Mouse (Mus musculus) stomach, embryonic 14.5 days (tissue): ENCODE measurements around the gene Negr1. TPM values are rescaled to one million over a fixed set of nuclear protein-coding genes. Genes with fewer than 3 reads are reported as not detected.
A peak's percentile ranks its signal among the peaks of the same experiment; 100 is the strongest.

Source experiments
- ATAC-seq: fragments of 200-750 bp; cut with Nextera tagmentation; 2 replicates; pipeline ENCODE4 v1.8.0; 2017; ENCODE audit warnings: low read depth, moderate TSS enrichment; ENCODE audit not compliant: insufficient number of reproducible peaks, insufficient read depth, low FRiP score
- H3K27ac ChIP-seq: fragments of 300-500 bp; sonication (generic); 2 replicates; pipeline ENCODE4 v1.5.1; 2014; ENCODE audit warnings: mild to moderate bottlenecking, low read length, moderate library complexity, mixed read lengths
- H3K27me3 ChIP-seq: fragments of 300-500 bp; sonication (generic); 2 replicates; pipeline ENCODE4 v1.6.1; 2014; ENCODE audit warnings: low read length, control low read depth, mixed read lengths; ENCODE audit not compliant: control insufficient read depth, insufficient read depth
- H3K36me3 ChIP-seq: fragments of 300-500 bp; sonication (generic); 2 replicates; pipeline ENCODE4 v1.6.1; 2014; ENCODE audit warnings: mild to moderate bottlenecking, control low read depth, low read length, moderate library complexity, mixed read lengths; ENCODE audit not compliant: control insufficient read depth, insufficient read depth
- H3K4me1 ChIP-seq: fragments of 300-500 bp; sonication (generic); 2 replicates; pipeline ENCODE4 v1.6.1; 2014; ENCODE audit warnings: low read length, control low read depth, mixed read lengths; ENCODE audit not compliant: control insufficient read depth, insufficient read depth
- H3K4me2 ChIP-seq: fragments of 300-500 bp; sonication (generic); replicated peaks from 2 replicates; pipeline ENCODE4 v1.6.1; 2014; ENCODE audit warnings: low read depth, low read length, control low read depth
- H3K4me3 ChIP-seq: fragments of 300-500 bp; sonication (generic); 2 replicates; pipeline ENCODE4 v1.5.1; 2014; ENCODE audit warnings: low read depth, low read length, control low read depth
- H3K9ac ChIP-seq: fragments of 300-500 bp; sonication (generic); replicated peaks from 2 replicates; pipeline ENCODE4 v1.6.1; 2014; ENCODE audit warnings: low read depth, mild to moderate bottlenecking, control low read depth, low read length, moderate library complexity, mixed read lengths
- H3K9me3 ChIP-seq: fragments of 300-500 bp; sonication (generic); 2 replicates; pipeline ENCODE4 v1.6.1; 2016; ENCODE audit warnings: low read depth, low read length, control low read depth; ENCODE audit not compliant: control insufficient read depth
- WGBS: fragments of 180-500 bp; shearing (Covaris S2); extraction: QIAGEN DNeasy Blood & Tissue Kit; methylation state at CpG from one replicate; pipeline ENCODE4 v1.1.7; 2014; 5-methylcytosine and 5-hydroxymethylcytosine counted together
- polyA plus RNA-seq: library from polyadenylated mRNA; unstranded; fragments of >200 nt; fragmentation: Nextera tagmentation; extraction: Ambion mirVana; gene quantifications from 2 replicates; pipeline ENCODE4 v1.2.1, GENCODE M21; 2014

The Negr1 gene
- polyA plus RNA-seq, 1 experiment from 2014 or later: 9.8 TPM

DNA sequence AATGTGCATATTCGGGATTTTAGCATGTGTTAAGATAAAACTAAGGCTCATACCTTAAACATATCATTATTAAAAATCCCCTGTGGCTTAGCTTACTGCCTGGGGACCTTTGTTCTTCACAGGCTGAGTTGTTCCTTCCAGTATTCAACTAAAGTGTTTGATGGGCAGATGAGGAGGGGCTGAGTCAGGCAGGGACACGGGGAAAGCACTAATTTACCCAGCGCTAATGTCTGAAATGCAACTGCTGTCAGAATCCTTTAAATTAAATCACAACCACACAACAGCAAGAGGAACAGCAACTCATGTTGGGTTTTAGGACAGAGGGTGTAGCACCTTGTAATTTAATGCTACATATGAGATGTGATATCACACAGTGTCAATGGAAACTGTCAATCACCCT lies 71.3 kb downstream of the Negr1 start:
- Histone ChIP-seq H3K36me3 (no peaks in the 10 kb centered on the region), H3K4me3 (no peak overlapping the region), H3K9ac (no peak overlapping the region), H3K4me1 (no peaks in the 10 kb centered on the region), H3K27me3 (no peaks in the 10 kb centered on the region), H3K27ac (no peak overlapping the region), H3K4me2 (no peak overlapping the region), H3K9me3 (no peaks in the 10 kb centered on the region)
- ATAC-seq: no peak
- WGBS: 61% methylated on average over 3 of the region's 3 CpGs

DNA sequence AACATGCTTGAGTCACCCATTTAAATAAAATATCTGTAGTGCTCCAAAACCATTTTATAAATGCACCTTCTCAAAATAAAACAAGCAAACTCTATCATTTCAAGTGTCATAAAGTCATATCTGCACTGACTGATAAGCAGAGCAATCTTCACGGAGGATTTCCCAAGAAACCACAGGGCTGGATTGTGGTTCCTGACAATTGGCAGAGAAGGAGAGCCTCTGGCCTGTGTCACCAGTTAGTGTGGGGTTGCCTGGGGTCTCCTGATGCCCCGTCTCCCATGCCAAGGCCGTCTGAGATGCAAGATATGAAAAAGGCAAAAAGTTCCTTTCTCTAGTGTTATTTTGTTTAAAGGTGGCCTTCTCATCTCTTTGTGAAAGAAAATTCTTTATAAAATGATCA lies 77.8 kb downstream of the Negr1 start:
- Histone ChIP-seq H3K4me3 (no peak overlapping the region), H3K27ac (no peak overlapping the region), H3K36me3 (no peaks in the 10 kb centered on the region), H3K4me1 (no peaks in the 10 kb centered on the region), H3K4me2 (no peak overlapping the region), H3K27me3 (no peaks in the 10 kb centered on the region), H3K9ac (no peak overlapping the region), H3K9me3 (no peaks in the 10 kb centered on the region)
- ATAC-seq: no peak
- WGBS: 68% methylated on average over 3 of the region's 3 CpGs

DNA sequence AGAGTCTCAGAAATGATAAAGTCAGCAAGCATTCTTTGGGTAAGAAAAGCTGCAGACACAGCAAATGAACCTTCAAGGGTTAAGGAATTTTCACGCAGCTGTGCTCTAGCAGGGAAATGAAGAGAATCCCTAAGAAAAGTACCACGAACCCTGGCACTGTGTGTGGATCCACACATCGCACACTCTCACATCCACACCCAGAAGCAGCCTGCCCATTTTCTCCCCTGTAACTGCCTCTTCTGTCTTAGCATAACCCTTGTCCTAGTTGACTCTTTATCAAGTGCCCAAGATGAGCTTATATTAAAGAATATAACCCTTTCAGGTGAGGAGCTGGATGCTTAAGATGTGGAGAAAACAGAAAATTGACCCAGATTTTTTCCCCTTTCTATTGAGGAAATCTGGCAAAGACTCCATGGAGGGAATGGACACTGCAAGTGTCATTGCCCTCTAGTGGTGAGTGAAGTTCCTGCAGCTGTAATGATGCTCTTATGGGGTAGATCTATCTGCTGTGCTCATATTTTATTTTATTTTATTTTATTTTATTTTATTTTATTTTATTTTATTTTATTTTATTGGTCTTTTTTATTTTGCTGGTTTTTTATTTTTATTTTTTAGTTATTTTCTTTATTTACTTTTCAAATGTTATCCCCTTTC lies 82.2 kb downstream of the Negr1 start:
- no peaks in the 10 kb centered on the region for H3K27me3 ChIP-seq
- no peak overlapping the region for H3K9ac ChIP-seq
- H3K36me3 ChIP-seq: no peaks in the 10 kb centered on the region
- no peak overlapping the region for H3K27ac ChIP-seq
- no peak overlapping the region for H3K4me3 ChIP-seq
- H3K9me3 ChIP-seq: no peaks in the 10 kb centered on the region
- WGBS: 82% methylated on average over 3 of the region's 3 CpGs
- H3K4me1 ChIP-seq: no peaks in the 10 kb centered on the region
- no peak for ATAC-seq
- no peak overlapping the region for H3K4me2 ChIP-seq

DNA sequence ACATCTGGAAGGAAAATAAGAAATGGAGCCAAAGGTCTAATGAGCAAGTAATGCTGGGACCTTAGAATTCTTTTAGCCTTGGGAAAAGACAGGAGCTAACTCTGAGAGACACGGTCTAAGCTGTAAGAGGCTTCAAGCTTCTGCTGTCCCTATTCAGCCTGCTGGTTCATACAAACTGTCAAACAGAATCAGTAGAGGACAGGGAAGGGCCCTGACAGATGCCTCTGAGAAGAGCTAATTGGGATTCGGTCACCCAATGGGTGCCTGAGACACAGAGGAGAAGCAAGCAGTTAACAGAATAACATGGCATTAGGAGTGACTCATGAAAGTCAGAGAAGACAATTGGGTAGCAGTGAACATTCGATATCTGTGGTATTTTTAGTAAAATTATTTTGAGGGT lies 86.8 kb downstream of the Negr1 start:
- Histone ChIP-seq H3K9me3 (no peaks in the 10 kb centered on the region), H3K4me3 (no peak overlapping the region), H3K36me3 (no peaks in the 10 kb centered on the region), H3K27ac (no peak overlapping the region), H3K27me3 (no peaks in the 10 kb centered on the region), H3K4me1 (no peaks in the 10 kb centered on the region), H3K4me2 (no peak overlapping the region), H3K9ac (no peak overlapping the region)
- ATAC-seq: no peak
- WGBS: 78% methylated on average over 3 of the region's 3 CpGs

DNA sequence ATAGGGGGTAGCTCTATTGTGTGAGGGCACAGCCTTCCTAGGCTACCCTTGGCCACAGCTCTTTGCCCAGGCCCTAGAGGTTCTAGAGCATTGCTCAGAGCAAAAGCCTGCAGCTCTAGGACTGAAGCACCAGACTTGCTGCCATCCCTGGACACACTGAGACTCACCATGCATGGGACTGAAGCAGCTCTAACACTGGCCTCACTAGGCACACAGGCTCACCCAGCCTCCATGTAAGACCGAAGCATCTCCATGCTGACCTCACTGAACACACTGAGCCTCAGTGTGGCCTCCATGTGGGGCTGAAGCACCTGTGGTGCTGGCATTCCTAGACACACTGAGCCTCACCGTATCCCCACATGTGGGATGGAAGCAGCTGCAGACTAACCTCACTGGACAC lies 101.0 kb downstream of the Negr1 start:
- ATAC-seq: 0 out of 2 replicates have a peak, but pooled peaks have one; percentile 53
- H3K27ac ChIP-seq: no peak overlapping the region
- no peak overlapping the region for H3K4me2 ChIP-seq
- no peaks in the 10 kb centered on the region for H3K36me3 ChIP-seq
- 92% methylated on average over 2 of the region's 2 CpGs for WGBS
- no peak overlapping the region for H3K9ac ChIP-seq
- H3K27me3 ChIP-seq: no peaks in the 10 kb centered on the region
- H3K4me3 ChIP-seq: no peak overlapping the region
- no peaks in the 10 kb centered on the region for H3K9me3 ChIP-seq
- no peaks in the 10 kb centered on the region for H3K4me1 ChIP-seq

DNA sequence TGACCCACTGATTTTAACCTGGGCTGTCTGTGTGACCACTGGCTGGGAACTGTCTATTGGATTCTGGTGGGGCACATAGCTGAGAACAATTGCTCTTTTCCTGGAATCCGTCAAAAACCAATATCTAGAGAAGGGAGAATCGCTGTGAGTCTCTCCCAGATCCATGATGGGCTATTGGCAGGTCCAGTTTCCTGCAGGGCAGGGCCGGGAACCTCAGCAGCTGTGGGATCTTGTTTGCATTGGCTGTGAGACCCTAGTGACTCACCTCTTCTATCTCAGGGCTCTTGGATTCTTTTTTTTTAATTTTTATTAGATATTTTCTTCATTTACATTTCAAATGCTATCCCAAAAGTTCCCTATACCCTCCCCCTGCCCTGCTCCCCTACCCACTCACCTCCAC lies 111.0 kb downstream of the Negr1 start:
- ATAC-seq: no peak
- H3K4me3 ChIP-seq: no peak overlapping the region
- H3K36me3 ChIP-seq: no peaks in the 10 kb centered on the region
- no peak overlapping the region for H3K4me2 ChIP-seq
- H3K27me3 ChIP-seq: no peaks in the 10 kb centered on the region
- H3K9me3 ChIP-seq: no peaks in the 10 kb centered on the region
- no peaks in the 10 kb centered on the region for H3K4me1 ChIP-seq
- no peak overlapping the region for H3K27ac ChIP-seq
- H3K9ac ChIP-seq: no peak overlapping the region
- 72% methylated on average over 3 of the region's 3 CpGs for WGBS

DNA sequence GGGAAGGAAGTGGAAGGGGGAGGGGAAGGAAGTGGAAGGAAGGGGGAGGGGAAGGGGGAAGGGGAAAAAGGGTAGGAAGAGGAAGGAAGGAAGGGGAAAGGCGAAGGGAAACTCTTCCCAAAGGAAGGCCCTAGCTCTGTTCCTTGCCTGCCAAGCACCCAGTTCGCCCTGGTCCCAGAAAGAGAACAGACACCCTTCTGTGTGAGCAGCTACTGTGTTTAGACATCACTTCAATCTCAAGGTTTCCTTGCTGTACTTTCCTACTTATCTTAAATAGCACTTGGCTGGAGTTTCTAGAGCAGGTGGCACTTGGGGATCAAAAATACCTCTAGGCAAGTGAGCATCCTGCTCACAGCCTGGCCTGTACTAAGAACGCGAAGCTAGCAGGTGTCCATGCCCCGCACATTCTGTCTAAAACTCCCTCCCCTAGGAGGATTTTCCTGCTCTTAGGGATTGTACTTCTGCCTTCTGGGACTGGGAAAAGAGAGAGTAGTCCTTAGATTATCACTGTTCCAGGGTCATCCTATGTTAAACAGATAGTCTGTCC lies 128.5 kb downstream of the Negr1 start:
- 85% methylated on average over 5 of the region's 5 CpGs for WGBS
- no peaks in the 10 kb centered on the region for H3K36me3 ChIP-seq
- no peak overlapping the region for H3K4me2 ChIP-seq
- ATAC-seq: no peak
- H3K9ac ChIP-seq: no peak overlapping the region
- no peaks in the 10 kb centered on the region for H3K27me3 ChIP-seq
- H3K4me3 ChIP-seq: no peak overlapping the region
- no peak overlapping the region for H3K27ac ChIP-seq
- no peaks in the 10 kb centered on the region for H3K9me3 ChIP-seq
- H3K4me1 ChIP-seq: no peaks in the 10 kb centered on the region

DNA sequence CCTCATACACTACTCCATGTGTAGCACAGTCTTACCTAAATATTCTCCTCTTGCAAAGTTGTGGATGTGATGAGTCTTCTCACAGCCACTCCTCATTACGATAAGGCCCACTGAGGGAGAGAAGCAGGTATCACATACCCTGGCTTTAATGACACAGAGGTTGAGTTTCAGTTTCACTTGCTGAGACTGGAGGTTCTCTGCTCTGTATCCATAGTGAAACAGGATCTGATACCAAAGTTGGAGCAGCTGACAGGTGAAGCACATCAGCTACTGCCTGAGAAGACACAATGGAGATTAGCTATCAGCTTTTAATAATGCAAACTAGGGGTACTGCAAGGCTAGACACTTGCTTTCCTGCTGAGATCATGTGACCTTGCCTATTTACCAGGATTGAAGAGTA lies 137.1 kb downstream of the Negr1 start:
- no peaks in the 10 kb centered on the region for H3K27me3 ChIP-seq
- H3K36me3 ChIP-seq: no peaks in the 10 kb centered on the region
- H3K9ac ChIP-seq: no peak overlapping the region
- no peak overlapping the region for H3K27ac ChIP-seq
- WGBS: 83% methylated on average over 1 of the region's 1 CpGs
- no peak for ATAC-seq
- H3K4me1 ChIP-seq: no peaks in the 10 kb centered on the region
- no peak overlapping the region for H3K4me2 ChIP-seq
- no peaks in the 10 kb centered on the region for H3K9me3 ChIP-seq
- H3K4me3 ChIP-seq: no peak overlapping the region

DNA sequence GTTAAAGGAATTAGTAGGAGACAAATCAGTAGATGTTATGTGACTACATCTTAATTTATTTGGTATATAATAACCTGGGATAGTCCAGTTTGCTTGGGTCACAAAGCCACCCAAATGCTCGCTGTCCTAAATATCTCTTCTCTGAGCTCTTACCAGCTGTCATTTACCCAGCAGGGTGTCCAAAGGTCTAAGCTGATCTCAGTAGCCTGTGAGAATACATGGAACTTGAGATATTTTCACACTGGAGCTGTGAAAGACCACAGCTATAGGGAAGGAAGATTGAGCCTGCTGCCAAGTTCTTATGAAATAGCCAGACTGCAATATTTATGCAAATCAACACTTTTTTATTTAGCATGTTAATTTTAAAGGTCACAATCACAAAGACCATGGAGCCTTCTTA lies 141.6 kb downstream of the Negr1 start:
- H3K4me2 ChIP-seq: no peak overlapping the region
- no peak overlapping the region for H3K9ac ChIP-seq
- 82% methylated on average over 1 of the region's 1 CpGs for WGBS
- no peak overlapping the region for H3K27ac ChIP-seq
- H3K4me1 ChIP-seq: no peaks in the 10 kb centered on the region
- H3K4me3 ChIP-seq: no peak overlapping the region
- H3K36me3 ChIP-seq: no peaks in the 10 kb centered on the region
- H3K9me3 ChIP-seq: no peaks in the 10 kb centered on the region
- no peaks in the 10 kb centered on the region for H3K27me3 ChIP-seq
- ATAC-seq: no peak
